Mouse (Mus musculus): ENCODE data around the gene Pagr1b.

Gene Pagr1b

DNA sequence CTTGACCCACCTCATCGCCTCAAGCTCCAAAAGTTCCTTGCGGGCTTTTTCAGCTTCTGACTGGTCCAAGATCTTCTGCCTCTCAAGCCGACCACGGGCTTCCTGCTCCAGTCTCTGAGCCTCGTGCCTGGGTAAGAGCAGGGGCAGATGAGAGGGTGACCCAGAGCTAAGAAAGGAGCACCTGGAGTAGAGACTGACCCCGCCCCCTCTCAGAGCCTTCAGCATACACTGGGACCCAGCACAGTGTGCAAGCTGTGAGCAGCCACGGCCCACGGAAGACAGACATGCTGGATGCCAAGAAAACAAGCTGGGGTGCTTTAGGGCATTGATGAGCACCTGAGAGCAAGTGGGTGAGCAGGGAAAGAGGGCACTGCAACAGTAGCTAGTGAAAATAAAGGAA, 27.5 kb downstream of the Pagr1b start:
- peak; percentile 72 for DNase-seq

DNA sequence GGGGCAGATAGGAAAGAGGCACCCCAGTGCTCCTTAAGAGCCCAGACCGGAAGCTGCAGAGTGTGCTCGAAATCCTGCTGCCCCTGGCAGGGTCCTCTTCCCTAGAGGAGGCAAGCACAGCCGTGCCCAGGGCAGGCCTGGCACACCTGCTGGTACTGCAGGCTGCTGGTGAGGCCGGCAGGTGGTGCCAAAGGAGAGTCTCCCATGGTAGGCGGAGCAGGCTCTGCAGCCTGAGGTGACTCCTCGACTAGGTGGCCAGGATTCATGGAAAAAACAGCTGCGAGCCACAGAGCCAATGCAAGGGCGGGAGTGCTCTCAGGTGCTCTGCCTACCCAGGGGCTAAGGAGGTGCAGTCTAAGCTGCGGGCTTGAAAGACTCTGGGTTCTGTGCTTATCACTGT, 30.0 kb downstream of the Pagr1b start:
- peak; percentile 71 for DNase-seq

DNA sequence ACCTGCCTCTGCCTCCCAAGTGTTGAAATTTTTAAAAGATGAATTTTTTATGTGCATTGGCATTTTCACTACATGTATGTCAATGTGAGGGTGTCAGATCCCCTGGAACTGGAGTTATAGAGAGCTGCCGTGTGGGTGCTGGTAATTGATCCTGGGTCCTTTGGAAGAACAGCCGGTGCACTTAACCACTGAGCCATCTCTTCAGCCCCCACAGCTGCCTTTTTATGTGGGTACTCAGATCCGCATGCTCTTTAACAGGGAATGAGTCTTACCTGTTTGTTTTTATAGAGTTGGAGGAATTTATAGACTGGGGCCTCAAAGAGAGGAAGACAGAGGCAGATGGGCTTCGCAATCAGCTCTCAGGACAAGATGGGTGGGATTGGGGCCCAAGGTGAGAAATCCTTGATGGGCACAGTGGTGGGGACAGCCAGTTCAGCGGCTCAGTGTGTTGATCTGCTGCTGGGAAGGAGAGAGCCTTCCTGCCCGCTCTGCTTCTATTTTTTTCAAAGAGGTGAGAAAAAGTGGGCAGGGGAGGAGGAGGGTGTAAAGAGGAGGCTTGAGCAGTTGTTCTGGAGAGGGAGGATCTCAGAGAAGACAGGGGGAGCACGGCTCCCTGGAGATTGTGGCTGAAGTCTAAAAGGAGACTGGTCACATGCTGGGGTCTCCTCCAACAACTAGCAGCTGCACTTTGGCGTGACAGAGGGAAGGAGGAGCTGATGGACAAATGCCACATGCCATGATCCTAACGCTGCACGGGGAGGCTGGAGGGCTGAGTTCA, 31.4 kb downstream of the Pagr1b start:
- no peak for DNase-seq

DNA sequence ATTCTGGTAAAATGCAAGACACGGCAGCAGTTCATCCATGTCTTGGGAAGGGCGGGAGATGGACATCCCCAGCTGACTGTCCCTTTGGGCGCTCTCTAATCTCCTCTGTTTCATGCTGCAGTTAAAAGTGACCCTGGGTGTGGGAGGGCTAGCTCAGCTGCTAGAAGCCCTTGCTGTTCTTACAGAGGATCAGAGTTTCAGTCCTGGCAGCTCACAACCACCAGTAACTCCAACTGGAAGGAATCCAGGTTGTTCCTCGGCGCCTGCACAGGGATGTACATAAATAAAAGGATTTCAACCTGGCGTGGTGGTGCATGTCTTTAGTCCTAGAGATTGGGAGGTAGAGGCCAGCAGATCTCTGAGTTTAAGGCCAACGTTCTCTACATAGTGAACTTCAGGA, 33.2 kb downstream of the Pagr1b start:
- DNase-seq: no peak

DNA sequence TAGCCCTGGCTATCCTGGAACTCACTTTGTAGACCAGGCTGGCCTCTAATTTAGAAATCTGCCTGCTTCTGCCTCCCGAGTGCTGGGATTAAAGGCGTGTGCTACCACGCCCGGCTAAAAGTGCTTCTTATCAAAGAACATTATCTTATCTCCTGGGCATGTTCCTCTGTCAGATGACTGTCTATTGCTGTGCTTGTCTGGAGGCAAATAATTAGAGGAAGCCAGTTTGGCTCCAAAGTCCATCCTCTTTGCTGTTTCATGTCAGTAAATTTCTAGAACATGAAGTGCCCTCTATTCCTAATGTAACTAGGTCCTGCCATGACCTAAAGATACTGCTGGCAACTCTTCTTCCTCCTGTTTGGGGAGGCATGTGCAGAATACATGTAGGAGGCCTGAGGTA, 34.2 kb downstream of the Pagr1b start:
- no peak for DNase-seq

DNA sequence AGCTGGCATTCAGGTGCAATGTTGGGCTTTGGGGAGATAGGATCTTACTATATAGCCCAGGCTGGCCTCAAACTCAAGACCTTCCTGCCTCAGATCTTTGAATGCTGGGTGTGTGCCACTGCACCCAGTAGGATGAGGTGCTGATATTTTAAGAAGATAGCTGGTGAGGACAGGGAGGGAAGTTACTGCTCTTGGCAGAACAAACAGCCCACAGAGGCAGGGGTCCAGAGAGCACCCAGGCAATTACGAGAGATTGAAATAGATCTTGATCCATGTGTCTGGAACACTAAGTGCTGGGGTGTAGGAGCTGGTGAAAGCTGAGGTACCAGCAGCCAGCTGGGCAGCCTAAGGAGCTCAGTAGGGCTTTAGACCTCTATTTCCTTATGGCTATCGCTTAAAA, 34.7 kb downstream of the Pagr1b start:
- no peak for DNase-seq

DNA sequence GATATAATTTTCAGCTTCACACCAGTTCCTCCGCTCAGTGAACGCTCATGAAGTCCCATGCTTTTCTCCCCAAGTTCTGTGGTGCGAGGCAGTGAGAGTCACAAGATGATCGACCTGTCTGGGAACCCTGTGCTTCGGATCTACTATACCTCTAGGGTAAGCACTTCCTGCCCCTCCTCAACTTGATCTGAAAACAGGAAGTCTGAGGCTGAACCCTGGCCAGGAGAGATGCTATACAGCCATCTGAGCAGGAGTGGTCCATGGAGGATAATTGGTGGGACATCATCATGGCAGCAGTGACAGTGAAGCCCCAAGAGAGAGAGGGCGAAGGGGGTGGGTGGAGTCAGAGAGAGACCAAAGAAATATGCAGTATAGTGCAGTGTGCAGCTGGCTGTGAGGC, 37.4 kb downstream of the Pagr1b start:
- DNase-seq: no peak

DNA sequence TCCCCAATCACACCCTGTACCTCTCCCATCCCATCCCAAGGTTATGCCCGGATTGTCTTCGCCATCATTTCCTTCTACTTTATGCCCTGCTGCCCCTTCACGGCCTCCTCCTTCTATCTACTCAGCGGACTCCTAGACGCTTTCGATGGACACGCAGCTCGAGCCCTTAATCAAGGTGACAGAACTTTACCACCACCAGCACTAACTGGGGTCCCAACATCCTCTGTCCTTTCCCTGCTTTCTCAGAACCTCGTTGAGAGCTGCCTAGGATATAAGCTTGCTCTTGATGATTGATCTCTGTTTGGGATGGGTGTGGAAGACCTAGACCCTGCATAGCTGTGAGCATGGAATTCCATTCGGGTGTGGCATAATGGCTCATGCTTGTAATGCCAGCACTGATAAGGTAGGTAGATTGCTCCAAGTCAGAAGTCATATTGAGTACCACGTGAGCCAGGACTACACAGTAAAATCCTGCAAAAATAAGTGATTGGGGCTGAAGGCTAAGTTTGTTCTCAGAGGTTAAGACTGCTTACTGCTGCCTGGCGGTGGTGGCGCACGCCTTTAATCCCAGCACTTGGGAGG, 39.3 kb downstream of the Pagr1b start:
- DNase-seq: no peak

DNA sequence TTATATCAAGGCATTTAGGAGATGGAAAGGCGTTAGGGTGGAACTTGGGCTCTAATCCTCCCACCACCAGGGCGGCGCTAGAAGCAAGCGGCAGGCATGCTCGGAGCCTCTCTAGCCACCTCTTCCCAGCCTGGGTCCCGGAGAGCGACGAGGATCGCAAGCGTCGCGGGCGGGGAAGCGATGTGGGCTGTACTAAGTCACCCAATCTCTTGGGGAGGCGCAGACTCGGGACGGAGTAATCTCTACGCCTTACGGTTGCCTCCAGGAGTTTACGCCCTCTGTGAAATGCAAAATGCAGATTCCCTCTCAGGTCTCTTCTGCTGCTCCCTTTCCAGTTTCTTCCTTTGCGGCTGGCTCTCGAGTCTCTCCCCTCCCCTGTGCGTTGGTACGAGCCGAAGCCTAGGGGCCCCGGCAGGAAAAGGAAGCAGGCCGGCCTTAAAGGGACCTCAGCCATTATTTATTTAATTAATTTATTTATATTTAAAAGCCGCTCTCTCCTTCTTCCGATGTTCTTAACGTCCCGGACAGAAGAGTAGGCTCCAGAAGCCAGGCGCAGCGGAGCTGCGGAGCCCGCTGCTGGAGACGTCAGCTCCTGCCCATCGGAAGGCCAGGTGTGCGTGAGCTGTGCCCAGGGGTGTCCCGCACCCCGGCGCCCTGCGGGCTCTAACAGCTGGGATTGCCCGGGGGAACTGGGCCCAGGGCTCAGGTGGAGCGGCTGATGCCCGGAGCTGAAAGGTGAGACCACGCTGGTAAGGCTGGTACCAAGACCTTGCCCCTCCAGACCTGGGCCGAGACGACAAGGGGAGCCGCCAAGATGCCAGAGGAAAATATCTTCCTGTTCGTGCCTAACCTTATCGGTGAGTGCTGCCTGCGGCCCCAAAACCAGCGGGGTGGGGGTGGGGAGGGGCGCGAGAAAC, 40.1 kb downstream of the Pagr1b start, which contains the start of gene Cdiptos:
TSS of gene Cdiptos (minus strand) at position 149 of the 917 bp plus-strand sequence.
- peak; percentile 99 for DNase-seq

DNA sequence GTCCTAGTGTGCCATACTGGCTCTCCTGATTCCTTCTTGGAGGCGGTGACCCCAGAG, 40.6 kb downstream of the Pagr1b start, which contains the start of gene Cdipt:
TSS of gene Cdipt (plus strand) at position 22 of the 57 bp plus-strand sequence.
- no peak for DNase-seq

DNA sequence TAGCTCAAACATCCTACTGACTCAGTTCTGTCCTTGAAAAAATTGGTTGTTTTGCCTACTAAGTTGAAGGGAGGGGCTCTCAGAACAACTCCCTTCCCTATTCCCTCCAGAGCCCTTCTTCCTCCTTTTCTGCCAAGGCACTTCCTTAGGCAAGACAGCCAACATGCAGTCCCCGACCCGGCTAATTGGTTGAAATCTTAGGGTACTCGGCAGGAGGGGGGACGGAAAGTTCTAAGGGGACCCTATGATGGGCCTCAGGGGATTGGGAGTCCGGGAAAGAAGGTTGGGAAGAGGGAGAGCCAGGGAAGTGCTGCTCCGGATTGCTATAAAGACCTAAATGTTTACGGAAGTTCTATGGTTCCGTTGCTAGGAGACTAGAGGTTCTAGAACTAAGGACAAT, 40.8 kb downstream of the Pagr1b start:
- no peak for DNase-seq

DNA sequence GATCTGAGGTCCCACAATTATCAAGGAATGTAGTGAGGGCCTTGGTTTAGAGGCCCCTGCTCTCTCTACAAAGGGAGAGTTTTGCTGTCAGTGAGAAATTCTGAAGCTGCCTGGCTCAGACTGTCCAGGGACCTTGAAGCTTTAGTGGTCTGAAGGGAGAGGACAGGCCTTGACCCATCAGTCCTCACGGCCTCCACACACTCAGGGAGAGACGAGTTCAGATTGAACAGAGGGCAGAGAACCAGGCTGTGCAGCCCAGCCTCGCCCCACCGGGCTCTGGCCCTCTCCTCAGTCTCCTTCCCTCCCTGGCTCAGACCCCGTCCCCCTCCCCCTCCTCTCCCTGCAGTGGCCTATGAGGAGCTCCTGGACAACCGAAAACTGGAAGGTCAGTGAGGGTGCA, 48.9 kb downstream of the Pagr1b start:
- DNase-seq: no peak

DNA sequence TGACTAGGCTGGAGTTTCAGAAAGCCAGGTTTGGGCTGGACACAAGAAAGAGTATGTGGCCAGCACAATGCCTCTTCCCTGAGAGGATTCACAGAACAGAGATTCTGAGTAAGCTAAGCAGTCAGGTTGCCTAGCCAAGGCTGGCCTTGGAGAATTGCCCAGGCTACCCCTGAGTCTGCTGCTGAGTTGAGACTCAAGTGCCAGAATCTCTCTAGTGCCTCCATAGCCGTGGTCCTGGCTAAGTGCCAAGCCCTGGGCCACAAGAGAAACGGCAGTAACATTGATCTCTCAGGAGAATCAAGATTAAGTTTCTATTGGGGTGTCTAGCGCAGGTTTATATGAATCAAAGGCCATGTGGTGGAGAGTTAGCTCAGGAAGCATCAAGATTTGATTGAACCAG, 50.7 kb downstream of the Pagr1b start:
- DNase-seq: no peak

DNA sequence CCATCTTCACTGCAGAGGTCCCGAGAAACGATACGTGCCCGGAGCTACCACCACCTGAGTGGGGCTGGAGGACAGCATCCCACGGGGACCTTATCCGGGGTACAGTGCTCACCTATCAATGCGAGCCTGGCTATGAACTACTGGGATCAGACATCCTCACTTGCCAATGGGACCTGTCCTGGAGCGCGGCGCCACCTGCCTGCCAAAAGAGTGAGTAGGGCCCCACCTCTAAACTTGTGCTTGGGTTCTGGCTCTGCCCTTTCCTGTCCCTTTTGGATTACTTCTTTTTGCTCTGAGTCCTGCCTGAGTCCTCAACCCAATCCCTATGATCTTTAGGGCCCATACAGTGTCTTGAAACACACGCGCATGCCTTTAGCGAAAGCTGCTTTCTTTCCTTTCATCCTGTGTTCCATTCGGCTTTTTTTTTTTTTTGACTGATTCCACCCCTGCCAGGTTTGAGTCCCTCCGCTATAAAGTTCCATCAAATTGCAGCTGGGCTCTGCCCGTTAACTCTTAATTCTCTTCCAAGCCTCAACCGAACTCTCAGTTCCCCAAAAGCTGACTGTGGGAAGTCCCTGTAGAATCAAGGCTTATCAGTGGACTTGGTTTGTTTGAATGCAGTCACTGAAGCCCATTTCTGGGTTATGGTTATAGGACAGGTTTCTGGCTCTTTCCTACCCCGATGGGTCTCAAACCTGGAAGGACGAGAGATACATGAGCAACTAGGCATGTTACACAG, 52.6 kb downstream of the Pagr1b start:
- peak; percentile 73 for DNase-seq

DNA sequence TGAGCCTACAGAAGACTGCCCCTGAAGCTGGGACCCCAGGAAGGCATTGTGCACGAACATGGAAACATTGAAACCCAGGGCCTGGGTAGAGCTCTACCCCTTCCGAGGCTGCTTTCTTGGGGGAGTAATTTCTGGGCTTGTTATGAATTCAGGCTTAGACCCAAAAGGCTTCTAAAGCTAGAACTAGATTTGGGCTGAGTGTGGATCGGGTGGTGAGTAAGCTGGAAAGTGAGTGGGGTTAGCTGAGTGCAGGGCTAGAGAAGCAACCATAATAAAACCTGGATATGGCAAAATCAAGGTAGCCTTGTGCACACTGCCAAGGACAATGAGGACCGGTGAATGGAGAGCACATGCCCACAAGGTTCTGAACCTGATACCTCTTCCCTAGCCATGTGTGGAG, 54.3 kb downstream of the Pagr1b start:
- no peak for DNase-seq

DNA sequence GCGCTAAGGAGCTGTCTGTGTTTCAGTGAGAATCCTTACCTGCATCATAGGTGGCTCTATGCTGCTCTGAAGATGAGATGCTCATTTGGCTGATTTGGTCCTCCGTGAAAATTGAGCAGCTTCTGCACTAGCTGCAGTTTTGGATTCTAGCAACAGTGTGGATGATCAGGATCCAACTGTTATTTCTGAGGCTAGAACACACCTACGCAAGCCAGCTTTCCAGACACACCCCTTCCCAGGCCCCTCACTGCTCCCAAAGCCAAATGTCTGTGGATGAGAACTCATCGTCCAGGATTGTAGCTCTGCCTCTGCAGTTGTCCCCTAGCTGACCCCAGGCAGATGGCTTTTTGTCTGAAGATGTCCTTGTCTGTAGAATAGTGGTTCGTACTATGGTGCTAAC, 55.2 kb downstream of the Pagr1b start:
- DNase-seq: no peak

DNA sequence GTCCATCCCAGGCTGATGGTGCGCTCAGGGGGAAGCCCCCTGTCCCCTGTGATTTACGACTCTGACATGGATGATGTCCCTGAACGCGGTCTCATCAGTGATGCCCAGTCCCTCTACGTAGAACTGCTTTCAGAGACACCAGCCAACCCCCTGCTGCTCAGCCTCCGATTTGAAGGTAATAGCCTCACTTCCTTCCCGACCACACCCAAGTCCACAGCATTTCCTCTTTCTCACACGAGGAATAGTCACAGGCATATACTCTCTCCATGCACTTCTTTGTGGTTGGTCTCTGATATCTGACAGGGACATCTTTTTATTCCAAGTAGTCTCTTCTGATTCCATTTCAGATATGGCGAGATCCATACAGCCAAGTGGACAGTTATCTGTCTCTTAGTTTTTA, 56.5 kb downstream of the Pagr1b start:
- no peak for DNase-seq

DNA sequence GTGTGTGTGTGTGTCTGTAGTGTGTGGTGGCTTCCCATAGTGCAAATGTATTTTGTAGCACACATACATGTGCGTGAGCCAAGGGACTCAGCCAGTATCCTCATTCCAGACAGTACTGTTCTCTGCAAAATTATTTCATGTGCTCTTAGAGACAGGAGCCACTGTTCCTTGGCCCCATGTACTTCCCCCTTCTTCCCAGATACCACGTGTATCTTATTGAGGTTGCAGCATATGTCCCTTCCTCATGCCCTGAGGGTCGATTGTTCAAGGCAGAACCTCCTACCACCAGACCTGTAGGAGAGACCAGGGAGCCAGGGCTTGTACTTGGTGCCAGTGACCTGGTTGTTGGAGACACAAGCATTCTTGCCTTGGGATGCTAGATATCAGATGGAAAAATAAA, 61.2 kb downstream of the Pagr1b start:
- DNase-seq: no peak

DNA sequence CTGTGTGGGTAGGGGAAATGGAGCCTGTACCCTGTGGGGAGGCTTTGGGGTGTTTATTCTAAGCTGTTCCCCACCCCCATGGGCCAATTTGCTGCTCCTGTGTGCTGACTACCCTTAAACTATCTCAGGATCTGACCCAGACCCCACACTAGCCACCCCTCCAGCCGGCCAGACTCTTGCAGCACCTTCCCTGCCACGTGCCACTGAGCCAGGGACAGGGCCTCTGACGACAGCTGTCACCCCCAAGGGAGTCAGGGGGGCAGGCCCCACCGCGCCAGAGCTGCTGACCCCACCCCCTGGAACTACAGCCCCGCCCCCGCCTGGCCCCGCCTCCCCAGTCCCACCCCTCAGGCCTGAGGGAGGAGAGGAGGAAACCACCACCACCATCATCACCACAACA, 63.6 kb downstream of the Pagr1b start:
- peak; percentile 46 for DNase-seq

DNA sequence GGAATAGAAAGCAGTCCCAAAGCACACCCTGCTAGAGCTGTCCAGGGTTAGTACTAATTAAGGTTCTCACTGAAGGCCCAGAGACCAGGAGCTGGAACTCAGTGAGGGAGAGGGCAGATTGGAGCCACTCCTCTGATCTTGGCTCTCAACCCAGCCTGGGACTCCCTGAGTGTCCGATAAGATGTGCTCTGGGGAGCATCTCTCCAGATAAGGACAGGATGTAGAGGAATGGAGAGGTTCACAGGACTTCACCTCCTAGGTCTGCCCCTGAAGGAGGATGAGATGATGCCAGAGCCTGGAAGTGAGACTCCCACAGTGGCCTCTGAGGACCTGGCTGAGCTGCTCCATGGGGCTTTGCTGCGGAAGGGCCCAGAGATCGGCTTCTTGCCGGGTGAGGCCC, 64.5 kb downstream of the Pagr1b start:
- DNase-seq: no peak

Measured in thymus, postnatal 4 days (tissue).